Mouse (Mus musculus): Measurements from ENCODE around the gene Dtl.
"Not testable (repeated sequence)": the region's sequence is repeated elsewhere in the genome, so short reads cannot be mapped to it uniquely, and the experiment has no call there.

The Dtl gene

GRCm38 (mm10) chr1:191517969-191518368 is 57.4 kb downstream of the Dtl start:
- DNase-seq = no peak

- no peak for DNase-seq
These were observed 58.3 kb downstream of the Dtl start for GRCm38 (mm10) chr1:191517056-191517455.

GRCm38 (mm10) chr1:191516351-191516750 is 59.0 kb downstream of the Dtl start:
- DNase-seq = not testable (repeated sequence)

GRCm38 (mm10) chr1:191513195-191513594 is 62.1 kb downstream of the Dtl start:
- DNase-seq = no peak

- no peak for DNase-seq
These were observed 63.0 kb downstream of the Dtl start for GRCm38 (mm10) chr1:191512383-191512782.

- no peak for DNase-seq
These were observed 63.8 kb downstream of the Dtl start for GRCm38 (mm10) chr1:191511503-191511902.

- DNase-seq = no peak
These were observed 65.5 kb downstream of the Dtl start for GRCm38 (mm10) chr1:191509865-191510264.

GRCm38 (mm10) chr1:191509131-191509530 is 66.2 kb downstream of the Dtl start:
- no peak for DNase-seq

- DNase-seq = no peak
These were observed 68.6 kb downstream of the Dtl start for GRCm38 (mm10) chr1:191506791-191507190.

GRCm38 (mm10) chr1:191499666-191500065 is 75.7 kb downstream of the Dtl start:
- no peak for DNase-seq

- DNase-seq = no peak
These were observed 76.9 kb downstream of the Dtl start for GRCm38 (mm10) chr1:191498271-191498955.

- DNase-seq = no peak
These were observed 78.7 kb downstream of the Dtl start for GRCm38 (mm10) chr1:191496676-191497075.

GRCm38 (mm10) chr1:191495051-191495467 is 80.3 kb downstream of the Dtl start:
- no peak for DNase-seq

- no peak for DNase-seq
These were observed 81.1 kb downstream of the Dtl start for GRCm38 (mm10) chr1:191494303-191494655.

- DNase-seq = no peak
These were observed 81.7 kb downstream of the Dtl start for GRCm38 (mm10) chr1:191493476-191494302.

GRCm38 (mm10) chr1:191490446-191490845 is 84.9 kb downstream of the Dtl start:
- DNase-seq = no peak

Measured in right cerebral cortex, postnatal 4 days (tissue).